ENCODE assay signal across 22 mouse cellular contexts in the genomic region with DNA sequence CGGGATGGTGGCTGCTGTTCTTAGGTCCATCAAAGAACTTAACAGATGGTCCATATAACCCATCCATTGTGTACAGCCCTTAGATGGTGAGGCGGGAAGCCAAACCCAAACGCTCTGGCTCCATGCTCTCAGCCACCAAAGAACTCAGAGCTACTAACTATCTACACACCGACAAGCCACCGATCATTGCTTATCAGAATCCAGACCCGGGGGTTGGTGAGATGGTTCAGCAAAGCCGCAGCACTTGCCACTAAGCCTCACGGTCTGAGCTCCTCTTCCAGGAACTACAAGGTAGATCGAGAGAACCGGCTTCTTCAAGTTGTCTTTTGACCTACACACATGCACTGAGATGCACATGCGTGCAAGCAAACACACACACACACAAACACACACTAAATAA. TPM values are rescaled to one million over a fixed set of nuclear protein-coding genes. Genes with fewer than 3 reads are reported as not detected.
DNase-seq lines count a peak whose midpoint lies in the region; ATAC-seq and TF ChIP-seq lines count a peak whose summit lies in the region.
"Had no signal": no experiment of that assay in that cellular context is flagged by ENCODE, and none has a peak within 500 bp of the region (broad histone marks: within the 10 kb centered on the region; RNA-seq: fewer than 3 reads in every experiment).

No protein-coding gene starts in this region.

- no peaks in the 10 kb centered on the region for H3K9me3 ChIP-seq in megakaryocyte, embryonic 14.5 days
- H3K9me3 ChIP-seq in liver, embryonic 14.5 days (ENCODE audit: control insufficient read depth, low read length): no peaks in the 10 kb centered on the region
- H3K9me3 ChIP-seq in midbrain, embryonic 10.5 days (replicated peaks): no peaks in the 10 kb centered on the region
- H3K9me3 ChIP-seq: embryonic facial prominence, embryonic 15.5 days; forebrain, embryonic 15.5 days; heart, embryonic 15.5 days; hindbrain, embryonic 13.5 days had no signal

- ATAC-seq in megakaryocyte, adult 5-6 weeks (ENCODE audit: poor library complexity, severe bottlenecking): no peak
- ATAC-seq in liver, embryonic 14.5 days (ENCODE audit: insufficient read depth): peak; percentile 63; the same call in 1 of the 2 replicates
- peak; percentile 85 for ATAC-seq in megakaryocyte-erythroid progenitor cell, adult 5-6 weeks (replicated peaks; ENCODE audit: low FRiP score, low TSS enrichment, poor library complexity, severe bottlenecking)
- ATAC-seq: hindbrain, postnatal 0 days had no signal

- H3K4me1 ChIP-seq in megakaryocyte, embryonic 14.5 days: peaks cover 100% of the 10 kb centered on the region
- H3K4me1 ChIP-seq in liver, embryonic 14.5 days (replicated peaks; ENCODE audit: control insufficient read depth in 2 of 2, insufficient read depth in 2 of 2, low read length in 1 of 2): peaks cover 3 to 28% of the 10 kb centered on the region in 2 experiments; a peak in 2 of 4 replicates
- peaks cover 26% of the 10 kb centered on the region for H3K4me1 ChIP-seq in midbrain, embryonic 10.5 days

- intact Hi-C loops in left cerebral cortex, postnatal 36 days (cut with DNase I): no loop called here

- no peak overlapping the region for H3K9ac ChIP-seq in liver, embryonic 14.5 days (replicated peaks)
- H3K9ac ChIP-seq: embryonic facial prominence, embryonic 15.5 days; forebrain, embryonic 15.5 days; heart, embryonic 15.5 days; hindbrain, embryonic 13.5 days had no signal

- no peaks in the 10 kb centered on the region for H3K27me3 ChIP-seq in megakaryocyte, embryonic 14.5 days (replicated peaks)
- no peaks in the 10 kb centered on the region for H3K27me3 ChIP-seq in liver, embryonic 14.5 days (ENCODE audit: control insufficient read depth, insufficient read depth, low read length)
- H3K27me3 ChIP-seq in midbrain, embryonic 10.5 days (ENCODE audit: low read depth, poor library complexity, severe bottlenecking): no peaks in the 10 kb centered on the region
- H3K27me3 ChIP-seq: CH12.LX; embryonic facial prominence, embryonic 15.5 days; forebrain, embryonic 15.5 days; heart, embryonic 15.5 days; hindbrain, embryonic 13.5 days had no signal

- H3K4me3 ChIP-seq in megakaryocyte, embryonic 14.5 days (replicated peaks): peak overlapping the region; percentile 33
- no peak overlapping the region for H3K4me3 ChIP-seq in liver, embryonic 14.5 days (ENCODE audit: insufficient read depth in 1 of 2, low read depth in 2 of 2, low read length in 2 of 2)
- H3K4me3 ChIP-seq in midbrain, embryonic 10.5 days: no peak overlapping the region
- H3K4me3 ChIP-seq: embryonic facial prominence, embryonic 15.5 days; erythroblast, embryonic 14.5 days; forebrain, embryonic 15.5 days; heart, adult 2 months; heart, embryonic 15.5 days; hindbrain, embryonic 13.5 days had no signal

- TF ChIP-seq CTCF in liver, embryonic 14.5 days (IDR thresholded peaks at IDR 0.05; ENCODE audit: low read depth): no peak

- H3K36me3 ChIP-seq in megakaryocyte, embryonic 14.5 days (replicated peaks; ENCODE audit: low read length): peaks cover 20% of the 10 kb centered on the region
- no peaks in the 10 kb centered on the region for H3K36me3 ChIP-seq in liver, embryonic 14.5 days (replicated peaks; ENCODE audit: control insufficient read depth, insufficient read depth, low read depth)
- H3K36me3 ChIP-seq in midbrain, embryonic 10.5 days: no peaks in the 10 kb centered on the region
- H3K36me3 ChIP-seq: embryonic facial prominence, embryonic 15.5 days; forebrain, embryonic 15.5 days; heart, embryonic 15.5 days; hindbrain, embryonic 13.5 days had no signal

- WGBS in liver, embryonic 14.5 days (ENCODE audit: insufficient replicate concordance): 22% methylated on average over 11 of the region's 11 CpGs
- WGBS in midbrain, embryonic 10.5 days: 94% methylated on average over 11 of the region's 11 CpGs

- TF ChIP-seq EP300 in liver, embryonic 14.5 days (IDR thresholded peaks at IDR 0.05; ENCODE audit: low read depth): peak; percentile 18; the same call in 1 of the 2 replicates

- peak; percentile 68 for DNase-seq in c-Kit-positive CD71-positive TER-119-positive erythroid progenitor cells, embryonic 14.5 days (ENCODE audit: low spot score)
- peak; percentile 38 to 54 (median 44) for DNase-seq in liver, embryonic 14.5 days (ENCODE audit: low read depth in 3 of 3, low spot score in 3 of 3)
- no peak for DNase-seq in midbrain, embryonic 10.5 days (ENCODE audit: low spot score)
- no peak for DNase-seq in left cerebral cortex, postnatal 36 days (ENCODE audit: low spot score in 2 of 2)
- DNase-seq in cerebellum, adult 9-11 months: no peak
- DNase-seq: adrenal gland, adult 2 months; adrenal gland, postnatal 25 days; cerebellum, adult 11 months; gastrocnemius, postnatal 36 days; heart, adult 2 months; heart, postnatal 14 days had no signal

- no peak overlapping the region for H3K27ac ChIP-seq in liver, embryonic 14.5 days
- no peak overlapping the region for H3K27ac ChIP-seq in midbrain, embryonic 10.5 days (replicated peaks)
- H3K27ac ChIP-seq: embryonic facial prominence, embryonic 15.5 days; forebrain, embryonic 15.5 days; heart, adult 2 months; heart, embryonic 15.5 days; hindbrain, embryonic 13.5 days; hindbrain, postnatal 0 days had no signal

- H3K4me2 ChIP-seq in liver, embryonic 14.5 days (ENCODE audit: low read depth): no peak overlapping the region
- H3K4me2 ChIP-seq: embryonic facial prominence, embryonic 15.5 days; forebrain, embryonic 15.5 days; heart, embryonic 11.5 days; heart, embryonic 15.5 days; hindbrain, embryonic 13.5 days had no signal

RNA-seq across cellular contexts. Expression of a gene that starts 8.8 kb away (rescaled TPM):
- polyA plus RNA-seq in megakaryocyte, embryonic 14.5 days (2012; ENCODE audit: insufficient read depth, low replicate concordance): 6.8 and 10.8 TPM in 2 replicates
- total RNA-seq in megakaryocyte, adult 5-6 weeks (2015): 45.4 and 48.3 TPM in 2 replicates
- 44.9 and 69.6 TPM in 2 replicates for total RNA-seq in megakaryocyte, adult 5-6 weeks (2017)
- 11.0 and 17.3 TPM in 2 replicates for polyA plus RNA-seq in liver, embryonic 14.5 days (2012; rRNA removed)
- 19.2 and 21.7 TPM in 2 replicates for polyA plus RNA-seq in liver, embryonic 14.5 days (2014; fragmentation: Nextera tagmentation; extraction: Ambion mirVana)
- 53.2 and 66.1 TPM in 2 replicates for total RNA-seq in megakaryocyte-erythroid progenitor cell, adult 5-6 weeks (2014; fragmentation: Nextera tagmentation)
- total RNA-seq in megakaryocyte-erythroid progenitor cell, adult 5-6 weeks (2017): 58.5 and 84.8 TPM in 2 replicates
- polyA plus RNA-seq in midbrain, embryonic 10.5 days (2016; fragmentation: Nextera tagmentation; extraction: Ambion mirVana): 13.1 and 14.6 TPM in 2 replicates
- total RNA-seq in left cerebral cortex, postnatal 36 days (2021): 10 to 100 TPM; 38.5 to 58.1 TPM

Comparison
In these comparisons a context has a peak if more than half of its experiments do, and no peak if none do; other contexts are left out.
1. DNase-seq: peak in c-Kit-positive CD71-positive TER-119-positive erythroid progenitor cells, embryonic 14.5 days (single experiment) and liver, embryonic 14.5 days (3 of 3); none in midbrain, embryonic 10.5 days (single experiment), left cerebral cortex, postnatal 36 days (0 of 2) and cerebellum, adult 9-11 months (single experiment).